Comparison of ENCODE assay signal across 10 mouse cellular contexts in genomic region chr11:78557241-78557640, GRCm38 (mm10). TPM values are rescaled to one million over a fixed set of nuclear protein-coding genes. Genes with fewer than 3 reads are reported as not detected.
A peak's percentile ranks its signal among the peaks of the same experiment; 100 is the strongest.
DNase-seq lines count a peak whose midpoint lies in the region; TF ChIP-seq lines count a peak whose summit lies in the region.
"Had no signal": no experiment of that assay in that cellular context is flagged by ENCODE, and none has a peak within 500 bp of the region (broad histone marks: within the 10 kb centered on the region; RNA-seq: fewer than 3 reads in every experiment).

No protein-coding gene starts in this region.

- H3K4me1 ChIP-seq in ES-Bruce4 (ENCODE audit: control insufficient read depth, insufficient read depth, low read length): no peaks in the 10 kb centered on the region

- H3K9ac ChIP-seq in ES-Bruce4 (ENCODE audit: low read depth, poor library complexity, severe bottlenecking): no peak overlapping the region

- H3K36me3 ChIP-seq in ES-Bruce4 (ENCODE audit: control insufficient read depth, insufficient read depth, low read length, poor library complexity, severe bottlenecking): no peaks in the 10 kb centered on the region

- peak; percentile 38 for TF ChIP-seq CTCF in left cerebral cortex, adult 2 months (IDR thresholded peaks at IDR 0.05)
- TF ChIP-seq CTCF in ES-Bruce4 (IDR thresholded peaks at IDR 0.05; ENCODE audit: low read depth, low read length): peak; percentile 76

- no peaks in the 10 kb centered on the region for H3K9me3 ChIP-seq in ES-Bruce4 (replicated peaks; ENCODE audit: control insufficient read depth, insufficient read depth, low read length, poor library complexity, severe bottlenecking)

- no peaks in the 10 kb centered on the region for H3K27me3 ChIP-seq in ES-Bruce4 (ENCODE audit: control insufficient read depth, insufficient read depth, low read length, poor library complexity, severe bottlenecking)

- TF ChIP-seq EP300 in ES-Bruce4 (IDR thresholded peaks at IDR 0.05; ENCODE audit: insufficient read depth, low read depth, low read length): no peak

- peak; percentile 27 for DNase-seq in embryo, embryonic 10 days (ENCODE audit: low spot score)
- no peak for DNase-seq in embryo, embryonic 11 days
- no peak for DNase-seq in left cerebral cortex, adult 2 months (ENCODE audit: extremely low spot score in 1 of 2, low spot score in 2 of 2)
- no peak for DNase-seq in left cerebral cortex, postnatal 36 days (ENCODE audit: low spot score in 2 of 2)
- peak; percentile 68 for DNase-seq in kidney, adult 8-10 months
- DNase-seq in ovary, postnatal 14 days (ENCODE audit: low spot score): no peak
- DNase-seq in layer of hippocampus, postnatal 36 days: no peak
- DNase-seq: cerebellum, adult 11 months had no signal

- TF ChIP-seq POLR2A in ES-Bruce4 (IDR thresholded peaks at IDR 0.05; ENCODE audit: insufficient read depth, low read length): no peak

- no peak overlapping the region for H3K4me3 ChIP-seq in left cerebral cortex, adult 2 months
- no peak overlapping the region for H3K4me3 ChIP-seq in ES-Bruce4 (ENCODE audit: low read depth, low read length)

- intact Hi-C loops in left cerebral cortex, adult 2 months (cut with DNase I): no loop called here
- intact Hi-C loops in left cerebral cortex, postnatal 36 days (cut with DNase I): no loop called here

- no peak overlapping the region for H3K27ac ChIP-seq in left cerebral cortex, adult 2 months
- H3K27ac ChIP-seq in ES-Bruce4 (ENCODE audit: insufficient read depth, low read length): no peak overlapping the region
- H3K27ac ChIP-seq: macrophage had no signal

RNA-seq across cellular contexts. Expression of gene Tmem97, which starts 6.7 kb away (rescaled TPM):
- 10 to 100 TPM; 17.2 to 19.3 TPM for total RNA-seq in left cerebral cortex, adult 2 months (2021)
- total RNA-seq in left cerebral cortex, postnatal 36 days (2021): 10 to 100 TPM; 17.0 to 25.7 TPM
- 89.0 and 90.1 TPM in 2 replicates for polyA plus RNA-seq in ES-Bruce4 (2011; ENCODE audit: insufficient read depth, insufficient read length, low read depth, missing spikeins)
- 10 to 100 TPM; 11.1 to 12.7 TPM for total RNA-seq in layer of hippocampus, postnatal 36 days (2021)

RNA-seq across cellular contexts. Expression of gene Ift20, which starts 21.1 kb away (rescaled TPM):
- total RNA-seq in left cerebral cortex, adult 2 months (2021): 10 to 100 TPM; 78.1 to 87.4 TPM
- total RNA-seq in left cerebral cortex, postnatal 36 days (2021): 10 to 100 TPM; 85.7 to 93.9 TPM
- polyA plus RNA-seq in ES-Bruce4 (2011; ENCODE audit: insufficient read depth, insufficient read length, low read depth, missing spikeins): 30.2 and 40.0 TPM in 2 replicates
- 10 to 100 TPM; 75.1 to 79.0 TPM for total RNA-seq in layer of hippocampus, postnatal 36 days (2021)

RNA-seq across cellular contexts. Expression of gene Tnfaip1, which starts 21.1 kb away (rescaled TPM):
- total RNA-seq in left cerebral cortex, adult 2 months (2021): 10 to 100 TPM; 36.8 to 37.6 TPM
- total RNA-seq in left cerebral cortex, postnatal 36 days (2021): 10 to 100 TPM; 35.6 to 39.2 TPM
- polyA plus RNA-seq in ES-Bruce4 (2011; ENCODE audit: insufficient read depth, insufficient read length, low read depth, missing spikeins): 38.2 and 41.2 TPM in 2 replicates
- 10 to 100 TPM; 32.1 to 32.6 TPM for total RNA-seq in layer of hippocampus, postnatal 36 days (2021)

RNA-seq across cellular contexts. Expression of gene Poldip2, which starts 45.2 kb away (rescaled TPM):
- total RNA-seq in left cerebral cortex, adult 2 months (2021): 100 to 1,000 TPM; 115 to 118 TPM
- 100 to 1,000 TPM; 116 to 117 TPM for total RNA-seq in left cerebral cortex, postnatal 36 days (2021)
- 72.1 and 75.3 TPM in 2 replicates for polyA plus RNA-seq in ES-Bruce4 (2011; ENCODE audit: insufficient read depth, insufficient read length, low read depth, missing spikeins)
- 100 to 1,000 TPM; 116 to 121 TPM for total RNA-seq in layer of hippocampus, postnatal 36 days (2021)

RNA-seq across cellular contexts. Expression of gene Tmem199, which starts 45.3 kb away (rescaled TPM):
- total RNA-seq in left cerebral cortex, adult 2 months (2021): 10 to 100 TPM; 40.6 to 44.3 TPM
- total RNA-seq in left cerebral cortex, postnatal 36 days (2021): 10 to 100 TPM; 38.0 to 44.6 TPM
- polyA plus RNA-seq in ES-Bruce4 (2011; ENCODE audit: insufficient read depth, insufficient read length, low read depth, missing spikeins): 41.6 and 41.7 TPM in 2 replicates
- total RNA-seq in layer of hippocampus, postnatal 36 days (2021): 10 to 100 TPM; 43.0 to 44.0 TPM

Comparison
In these comparisons a context has a peak if more than half of its experiments do, and no peak if none do; other contexts are left out.
1. DNase-seq: peak in embryo, embryonic 10 days (single experiment) and kidney, adult 8-10 months (2 of 2); none in embryo, embryonic 11 days (single experiment), left cerebral cortex, adult 2 months (0 of 2), left cerebral cortex, postnatal 36 days (0 of 2), ovary, postnatal 14 days (single experiment) and layer of hippocampus, postnatal 36 days (0 of 2).